Mouse (Mus musculus) lung, postnatal 36 days (tissue): ENCODE data around the gene Rsc1a1.
A peak's percentile ranks its signal among the peaks of the same experiment; 100 is the strongest.

Source experiments
- DNase-seq: peaks from one replicate; pipeline ENCODE4 v3.0.0; 2022; ENCODE audit warnings: mixed read lengths

Rsc1a1 gene

DNA sequence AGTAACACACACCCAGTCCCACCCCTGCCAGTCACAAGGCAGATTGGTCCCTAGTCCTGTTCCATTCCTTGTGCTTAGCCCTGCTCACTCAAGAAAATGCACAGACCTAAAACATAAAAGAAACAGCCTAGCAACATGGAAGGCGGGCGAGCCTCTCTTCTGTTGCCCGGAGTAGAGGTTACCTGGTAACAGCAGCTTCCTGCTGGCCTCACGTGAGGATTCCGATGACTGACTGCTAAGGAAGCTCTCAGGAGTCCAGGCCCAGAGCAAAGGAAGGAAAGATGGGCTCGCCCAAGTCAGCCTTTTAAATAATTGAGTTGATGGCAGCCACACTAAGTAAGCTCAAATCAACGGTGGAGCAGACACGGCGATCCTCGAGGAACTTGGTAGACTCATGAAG, 33.5 kb downstream of the Rsc1a1 start:
- DNase-seq: no peak

DNA sequence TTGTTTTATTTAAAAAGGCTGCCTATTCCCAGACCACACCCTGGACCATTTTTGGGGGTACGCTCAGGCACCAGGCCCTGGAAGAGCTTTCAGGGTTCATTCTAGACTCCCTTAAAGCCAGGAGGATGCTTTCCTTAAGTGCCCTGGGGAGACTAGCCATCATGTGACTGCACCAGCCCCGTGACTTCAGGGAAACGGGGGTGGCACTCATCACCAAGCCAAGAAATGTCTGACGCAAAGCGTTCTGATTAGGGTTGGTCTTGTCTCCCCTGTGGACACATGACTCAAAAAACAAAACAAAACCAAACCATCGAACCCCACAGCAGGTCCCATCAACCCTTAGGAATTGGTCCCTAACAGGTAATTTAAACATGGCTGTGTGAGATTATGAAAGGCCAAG, 34.1 kb downstream of the Rsc1a1 start:
- DNase-seq: no peak

DNA sequence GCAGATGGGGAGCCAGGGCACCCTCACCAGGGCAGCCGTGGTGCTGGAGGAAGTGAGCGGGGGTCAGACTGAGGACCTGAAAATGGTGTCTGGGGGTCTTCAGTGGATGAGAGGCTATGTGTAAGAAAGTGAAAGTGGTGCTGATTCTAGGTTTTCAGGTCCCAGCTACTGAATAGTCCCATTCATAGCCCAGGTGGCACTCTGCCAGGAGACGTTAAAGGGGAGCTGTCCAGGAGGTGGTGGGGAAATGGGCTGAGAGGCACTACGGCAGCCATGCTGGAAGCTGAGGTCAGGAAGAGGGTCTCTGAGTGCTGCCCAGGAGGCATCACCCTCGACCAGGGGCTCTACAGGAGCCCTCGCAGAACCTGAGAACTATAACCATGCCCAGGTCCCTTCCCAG, 36.2 kb downstream of the Rsc1a1 start:
- no peak for DNase-seq

DNA sequence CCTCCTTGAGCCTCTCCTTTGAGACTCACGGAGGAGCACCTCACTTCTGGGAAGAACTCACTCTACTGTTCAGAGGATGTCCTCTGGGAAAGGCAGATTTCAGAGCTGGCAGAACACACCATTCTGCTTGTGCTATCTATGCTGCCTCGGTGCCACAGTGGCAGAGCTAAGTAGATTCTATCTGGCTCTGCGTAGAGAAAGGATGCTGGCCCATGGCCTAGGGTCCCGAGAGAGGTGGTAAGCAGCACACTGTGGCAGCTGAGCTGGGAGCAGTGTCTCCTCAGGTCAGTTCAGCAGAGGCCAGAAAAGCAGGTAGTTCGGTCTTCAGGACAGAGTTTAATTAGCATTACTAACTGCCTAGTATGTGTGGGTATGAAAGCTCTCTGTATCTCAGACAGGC, 37.1 kb downstream of the Rsc1a1 start:
- DNase-seq: no peak

DNA sequence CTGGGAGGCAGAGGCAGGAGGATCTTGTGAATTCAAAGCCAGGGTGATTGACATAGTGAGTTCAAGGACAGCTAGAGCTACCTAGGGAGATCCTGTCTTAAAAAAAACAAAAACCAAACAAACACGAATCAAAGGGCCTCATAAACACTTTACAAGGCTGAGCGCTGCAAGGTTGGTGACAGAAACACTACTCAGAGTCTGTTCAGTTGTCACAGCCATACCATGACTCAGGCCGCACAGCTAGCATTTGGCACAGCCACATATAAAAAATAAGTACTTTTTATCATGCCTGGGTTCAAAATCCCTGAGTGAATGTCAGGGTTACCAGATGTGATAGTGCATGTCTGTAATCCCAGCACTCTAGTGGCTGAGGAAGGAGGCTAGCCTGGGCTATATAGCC, 38.2 kb downstream of the Rsc1a1 start:
- DNase-seq: no peak

DNA sequence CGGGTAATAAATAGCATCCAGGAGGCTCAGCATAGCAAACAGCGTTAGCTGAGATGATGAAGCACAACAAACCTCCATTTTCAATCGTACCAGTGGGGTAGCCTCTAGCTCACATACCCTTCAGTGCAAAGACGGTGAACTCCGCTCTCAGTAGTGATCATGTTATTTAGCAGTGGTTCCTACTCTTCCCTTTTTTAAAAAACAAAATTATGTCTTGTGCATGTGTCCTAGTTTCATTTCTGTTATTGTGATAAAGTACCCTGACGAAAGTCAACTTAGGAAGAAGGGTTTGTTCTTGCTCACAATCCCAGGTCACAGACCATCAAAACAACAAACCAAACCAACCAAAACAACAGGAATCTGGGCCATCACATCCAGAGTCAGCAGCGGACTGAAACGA, 39.4 kb downstream of the Rsc1a1 start:
- no peak for DNase-seq

DNA sequence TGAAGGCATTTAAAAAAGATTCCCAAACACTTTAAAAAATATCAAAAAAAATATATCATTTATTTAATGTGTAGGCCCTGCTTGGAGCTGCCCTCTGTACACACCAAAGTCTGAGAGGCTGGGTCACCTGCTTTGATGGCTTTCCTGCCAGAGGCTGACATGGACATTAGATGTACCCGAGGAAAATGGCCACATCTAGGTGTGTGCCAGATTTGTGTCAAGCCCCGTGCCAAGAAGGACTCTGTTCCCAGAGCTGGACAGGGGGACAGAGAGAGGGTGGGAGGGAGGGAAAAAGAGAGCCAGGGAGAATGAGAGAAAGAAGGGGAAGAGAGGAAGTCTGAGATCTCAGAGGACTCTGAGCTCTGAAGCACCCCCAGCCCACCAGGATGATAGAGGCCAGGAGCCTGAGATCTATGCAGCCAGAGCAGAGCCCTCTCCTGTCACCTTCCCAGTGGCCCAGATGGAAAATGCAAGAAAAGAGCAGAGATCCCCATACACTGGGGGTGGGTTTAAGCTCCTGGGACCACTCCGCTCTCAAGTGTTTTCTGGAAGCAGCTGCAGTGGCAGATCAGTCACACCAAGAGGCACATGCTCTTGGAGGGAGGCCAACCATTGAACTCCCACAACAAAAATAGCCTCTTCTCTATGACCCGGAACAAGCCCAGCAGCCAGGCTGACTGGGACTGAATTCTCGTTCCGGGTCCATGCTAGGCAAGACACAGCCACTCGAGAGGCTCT, 42.1 kb downstream of the Rsc1a1 start:
- peak; percentile 82 for DNase-seq

DNA sequence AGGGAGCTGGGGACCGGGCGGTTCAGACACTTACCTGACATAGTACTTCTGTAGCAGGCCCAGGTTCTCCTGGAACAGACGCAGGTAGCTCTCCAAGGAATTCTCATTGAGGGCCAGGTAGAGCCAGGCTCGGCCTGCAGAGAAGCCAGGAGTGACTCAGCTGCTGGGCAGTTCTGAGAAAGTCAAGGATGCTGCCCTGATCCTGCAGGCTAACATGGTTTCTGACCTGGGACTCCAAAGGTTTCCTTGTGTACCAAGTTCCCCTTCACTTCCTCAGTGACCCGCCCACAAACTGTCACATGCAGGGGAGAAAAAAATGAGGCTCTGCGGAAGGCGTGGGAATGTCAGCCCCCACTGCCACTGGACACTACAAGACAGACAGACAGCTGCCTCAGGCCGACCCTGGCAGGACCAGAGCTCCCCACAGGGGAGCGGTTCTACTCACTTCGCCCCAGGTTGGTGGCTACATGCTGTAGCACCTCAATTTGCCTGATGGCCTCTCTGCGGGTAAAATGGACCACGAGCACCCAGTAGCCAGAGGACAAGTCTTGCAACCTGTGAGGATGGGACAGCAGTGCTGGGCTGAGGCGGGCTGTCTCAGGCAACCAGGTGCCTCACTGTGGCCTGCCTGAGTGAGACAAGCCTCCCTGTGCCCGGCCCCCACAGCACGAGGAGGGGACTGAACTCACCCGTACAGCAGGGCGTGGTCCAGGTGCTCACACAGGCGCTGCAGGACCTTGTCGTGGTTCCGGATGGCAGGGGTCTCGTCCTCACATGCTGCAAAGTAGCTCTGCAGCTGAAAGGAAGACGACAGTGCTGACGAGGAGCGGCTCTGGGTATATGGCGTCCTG, 43.2 kb downstream of the Rsc1a1 start:
- no peak for DNase-seq

DNA sequence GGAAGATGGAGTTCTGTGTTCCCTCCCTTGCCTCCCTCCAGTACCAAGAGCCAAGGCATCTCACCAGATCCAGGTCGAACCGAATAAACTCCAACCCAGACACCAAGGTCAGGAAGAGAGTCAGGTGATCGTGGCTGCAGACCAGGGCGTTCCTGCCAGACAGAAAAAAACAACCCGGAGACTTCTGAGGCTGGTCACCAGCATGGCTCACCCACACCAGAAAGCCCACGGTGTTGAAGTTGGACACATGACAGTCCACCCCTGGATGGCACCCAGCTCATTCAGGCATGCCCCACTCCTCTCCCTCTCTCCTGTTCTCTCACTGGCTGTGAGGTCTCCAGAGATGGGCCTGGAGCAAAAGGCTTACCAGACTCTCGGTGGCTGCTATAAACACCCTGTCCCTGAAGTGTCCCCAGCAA, 44.0 kb downstream of the Rsc1a1 start:
- no peak for DNase-seq

DNA sequence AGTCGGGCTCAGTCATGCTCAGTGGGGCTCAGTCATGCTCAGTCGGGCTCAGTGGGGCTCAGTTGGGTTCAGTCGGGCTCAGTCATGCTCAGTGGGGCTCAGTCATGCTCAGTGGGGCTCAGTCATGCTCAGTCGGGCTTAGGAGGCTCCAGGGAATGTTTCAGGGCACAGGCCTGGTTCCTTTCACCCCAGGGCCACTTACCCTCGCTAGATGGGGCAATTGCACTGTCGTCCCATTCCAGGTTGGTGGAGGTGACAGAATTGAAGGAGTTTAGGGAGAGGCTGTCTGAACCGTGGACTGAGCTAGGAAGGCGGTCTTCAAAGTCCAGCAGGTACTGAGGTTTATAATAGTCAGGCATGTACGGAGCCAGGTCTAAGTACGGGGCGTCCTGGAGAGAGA, 45.9 kb downstream of the Rsc1a1 start:
- no peak for DNase-seq

DNA sequence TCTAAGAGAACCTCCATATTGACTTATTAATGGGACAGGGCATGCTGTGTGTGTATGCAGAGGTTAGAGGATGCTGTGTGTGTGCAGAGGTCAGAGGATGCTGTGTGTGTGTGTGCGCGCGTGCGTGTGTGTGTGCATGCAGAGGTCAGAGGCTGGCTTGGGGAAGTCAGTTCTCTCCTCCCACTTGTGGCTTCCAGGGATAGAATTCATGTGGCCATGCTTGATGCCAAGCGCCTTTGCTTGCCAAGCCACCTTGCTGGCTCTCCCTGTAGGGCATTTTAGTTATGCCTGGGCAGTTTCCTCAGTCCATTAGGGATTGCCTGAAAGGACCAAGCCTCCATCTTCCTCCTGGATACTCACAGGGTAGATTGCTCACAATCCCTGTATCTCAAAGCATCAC, 48.7 kb downstream of the Rsc1a1 start:
- no peak for DNase-seq

DNA sequence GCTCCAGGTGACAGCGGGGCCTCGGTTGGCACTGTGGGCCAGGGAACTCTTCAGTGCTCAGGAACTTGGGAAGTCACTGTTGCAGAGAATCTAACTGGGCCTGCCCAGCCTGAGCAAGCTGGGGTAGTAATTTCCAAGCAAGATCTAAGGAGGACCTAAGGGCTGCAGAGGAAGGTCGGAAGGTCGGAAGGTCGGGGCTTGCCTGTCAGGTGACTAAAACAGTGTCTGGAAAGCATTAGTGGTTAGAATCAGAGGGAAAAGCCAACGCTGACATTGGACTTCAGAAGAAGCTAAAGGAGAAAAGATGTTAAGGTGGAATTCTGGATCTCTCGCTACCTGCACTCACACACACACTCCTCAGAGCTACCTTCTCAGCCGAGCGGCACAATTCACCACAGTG, 49.4 kb downstream of the Rsc1a1 start:
- no peak for DNase-seq
